Mouse (Mus musculus): ENCODE measurements at regions not wholly inside any gene's neighbourhood (a gene's known extent, or its start where the extent isn't known, plus 50 kb on each side); places are given as distances from the start of the nearest gene placed in this dataset.

DNA sequence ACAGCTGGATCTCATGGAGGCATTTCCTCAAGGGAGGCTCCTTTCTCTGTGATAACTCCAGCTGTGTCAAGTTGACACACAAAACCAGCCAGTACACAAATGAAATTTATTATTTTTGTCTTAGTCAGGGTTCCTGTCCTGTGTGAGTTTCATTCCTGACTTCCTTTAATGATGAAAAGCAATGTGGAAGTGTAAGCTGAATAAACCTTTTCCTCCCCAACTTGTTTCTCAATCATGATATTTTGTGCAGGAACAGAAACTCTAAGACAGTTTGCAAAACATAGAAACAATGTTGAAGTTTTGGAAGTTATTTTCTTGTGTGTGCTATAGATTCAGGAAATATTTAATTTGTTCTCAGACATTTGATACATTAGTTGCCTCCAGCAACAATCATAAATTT, 526.9 kb downstream of the 1700017N19Rik start:
- no peak for DNase-seq (ENCODE audit: inconsistent ontology term)

DNA sequence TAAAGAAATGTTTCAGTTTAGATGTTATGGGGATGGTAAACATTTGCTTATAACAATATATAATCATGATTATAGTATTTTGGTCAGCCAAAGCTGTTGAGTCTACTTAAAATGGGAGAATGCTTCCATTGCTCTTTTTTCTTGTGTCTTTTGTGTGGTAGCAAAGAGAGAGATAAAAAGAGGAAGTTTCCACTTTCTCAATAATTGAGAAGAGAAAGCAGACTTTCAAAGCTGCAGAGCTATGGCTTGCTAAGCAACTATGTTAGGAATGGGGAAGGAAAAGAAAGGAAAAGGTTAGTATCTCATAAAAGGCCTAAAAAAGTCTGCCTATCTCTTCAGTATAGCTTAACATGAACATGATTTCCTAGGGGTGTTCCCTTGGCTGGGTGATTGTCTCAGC, 529.9 kb downstream of the 1700017N19Rik start:
- peak; percentile 3 for DNase-seq (ENCODE audit: inconsistent ontology term)

DNA sequence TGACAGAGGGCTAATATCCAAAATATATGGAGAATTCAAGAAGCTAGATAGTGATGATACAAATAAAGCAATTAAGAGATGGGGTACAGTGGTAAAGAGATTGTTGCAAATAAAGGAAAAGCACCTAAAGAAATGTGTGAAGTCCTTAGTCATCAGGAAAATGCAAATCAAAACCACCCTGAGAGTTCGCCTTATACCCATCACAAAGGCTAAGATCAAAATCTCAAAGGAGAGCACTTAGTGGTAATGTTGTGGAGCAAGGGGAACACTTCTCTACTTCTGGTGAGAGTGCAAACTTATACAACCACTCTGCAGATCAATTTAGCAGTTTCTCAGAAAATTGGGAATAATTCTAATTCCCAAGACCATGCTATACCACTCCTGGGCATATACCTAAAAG, 514.2 kb upstream of the Mgat4c start:
- DNase-seq (ENCODE audit: inconsistent ontology term), result no peak

- DNase-seq (ENCODE audit: inconsistent ontology term), result no peak
Observed at GRCm38 (mm10) chr10:101171826-101172225, 509.5 kb upstream of the Mgat4c start.

GRCm38 (mm10) chr10:101189233-101189632, 492.1 kb upstream of the Mgat4c start:
- DNase-seq (ENCODE audit: inconsistent ontology term), result no peak

All from Muller cell, postnatal 12 days (primary cell).